Mouse (Mus musculus): ENCODE measurements at regions not wholly inside any gene's neighbourhood (a gene's known extent, or its start where the extent isn't known, plus 50 kb on each side); places are given as distances from the start of the nearest gene placed in this dataset.

DNA sequence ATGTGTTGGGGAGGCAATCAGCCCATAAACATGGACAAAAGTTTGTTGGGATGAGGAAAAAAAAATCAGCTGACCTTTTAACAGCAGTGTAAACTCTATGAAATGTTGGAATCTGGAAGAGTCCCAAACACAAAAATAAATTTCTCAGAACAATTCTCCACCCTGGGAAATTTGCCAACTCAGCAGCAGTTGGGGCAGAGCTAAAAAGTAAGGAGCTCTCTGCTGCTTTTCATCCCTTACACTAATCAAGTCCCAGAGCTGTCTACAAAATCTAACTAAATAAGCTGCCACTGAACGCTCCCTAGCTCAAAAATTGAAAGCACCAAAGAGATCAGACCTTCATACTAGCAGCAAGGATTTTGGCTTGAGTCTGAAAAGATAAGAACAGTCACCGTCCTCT is 176.6 kb upstream of the Egflam start:
- no peak for DNase-seq

DNA sequence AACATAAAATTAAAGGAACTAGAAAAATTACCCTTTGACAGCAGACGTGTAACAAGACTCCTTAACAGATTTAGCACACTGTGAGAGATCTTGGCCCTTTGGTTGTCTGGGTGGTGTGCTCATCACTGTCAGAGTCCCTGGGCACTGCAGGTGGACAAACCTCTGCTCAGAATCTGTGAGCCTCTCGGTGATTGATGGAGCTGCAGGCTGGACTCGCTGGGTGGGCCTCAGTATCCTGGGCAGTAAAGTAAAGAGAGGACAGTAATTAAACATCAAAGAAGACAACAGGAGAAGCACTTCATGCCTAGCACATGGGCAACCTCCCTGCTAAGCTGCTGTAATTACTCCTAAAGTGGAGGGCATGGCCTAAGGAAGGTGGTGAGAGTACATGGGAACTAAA is 180.2 kb upstream of the Egflam start:
- DNase-seq = no peak

DNA sequence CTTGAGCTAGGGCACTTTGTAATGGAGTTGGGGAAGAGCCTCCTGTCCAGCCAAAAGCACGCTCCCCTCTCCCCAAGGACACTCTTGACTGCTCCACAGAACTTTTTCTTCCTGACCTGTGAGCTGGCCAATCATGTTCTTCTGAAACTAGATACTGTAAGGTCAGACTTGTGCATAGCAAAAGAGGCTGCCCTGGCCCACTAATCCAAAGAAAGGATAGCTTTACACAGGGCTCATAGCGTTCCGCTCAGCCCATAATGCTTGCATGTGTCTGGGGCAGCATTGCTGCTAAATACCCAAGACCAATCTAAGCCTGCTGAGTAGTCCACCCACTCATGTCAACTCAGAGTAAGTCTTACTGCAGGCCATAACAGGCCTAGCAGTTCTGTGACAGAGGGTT is 189.0 kb upstream of the Egflam start:
- DNase-seq = no peak

DNA sequence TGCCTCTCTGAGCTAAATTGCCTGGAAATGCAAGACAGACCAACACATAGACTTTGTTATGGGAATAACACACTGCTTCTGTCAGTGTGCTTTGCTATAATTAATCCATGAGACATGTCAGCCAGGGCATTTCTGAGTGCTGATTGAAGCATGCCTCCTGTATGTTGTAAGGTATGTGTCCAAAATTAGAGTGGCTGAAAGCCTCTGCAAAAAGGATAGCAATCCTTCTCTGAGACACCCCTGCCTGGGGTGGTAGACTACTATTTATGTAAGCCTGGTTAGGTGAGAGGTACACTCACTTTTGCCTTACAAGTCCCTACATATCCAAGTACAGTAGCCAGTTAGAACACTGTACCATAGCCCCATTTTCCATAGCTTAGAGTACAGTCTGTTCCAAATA is 193.3 kb upstream of the Egflam start:
- no peak for DNase-seq

DNA sequence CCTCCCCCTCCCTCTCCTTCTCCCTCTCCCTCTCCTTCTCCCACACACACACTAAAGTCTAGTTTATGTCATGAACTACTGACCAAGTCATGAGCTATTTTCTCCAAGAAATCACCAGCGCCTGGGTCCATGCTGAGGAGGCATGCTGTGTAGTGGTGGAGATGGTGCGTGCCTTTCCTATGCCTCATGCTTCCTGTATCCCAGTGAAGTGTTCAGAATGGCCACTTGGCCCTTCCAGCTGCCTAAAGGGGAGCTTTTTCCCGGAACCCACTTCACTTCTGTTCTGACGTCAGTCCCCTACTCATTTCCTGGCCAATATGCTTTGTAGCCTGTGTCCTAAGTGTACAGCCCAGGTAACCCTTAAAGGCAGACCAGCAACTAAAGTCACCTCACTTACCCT is 199.1 kb upstream of the Egflam start:
- no peak for DNase-seq

DNA sequence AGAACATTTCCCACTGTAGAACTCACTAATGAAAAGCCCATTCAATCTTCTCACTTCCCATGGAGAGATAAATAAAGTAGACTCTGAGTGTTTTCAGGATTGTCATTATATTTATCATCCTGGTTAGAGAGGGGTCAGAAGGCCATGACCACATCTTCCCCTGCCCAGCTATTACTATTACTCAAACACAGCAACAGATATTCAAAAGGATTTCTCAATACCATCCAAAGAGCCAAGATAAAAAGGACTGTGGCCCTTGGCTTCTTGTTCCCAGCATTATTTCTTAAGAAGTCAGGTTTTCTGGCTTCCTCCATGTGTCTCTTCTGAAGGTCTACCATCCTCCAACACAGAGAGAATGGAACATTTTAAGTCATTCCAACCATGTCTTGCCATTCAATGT is 199.6 kb upstream of the Egflam start:
- DNase-seq = no peak

DNA sequence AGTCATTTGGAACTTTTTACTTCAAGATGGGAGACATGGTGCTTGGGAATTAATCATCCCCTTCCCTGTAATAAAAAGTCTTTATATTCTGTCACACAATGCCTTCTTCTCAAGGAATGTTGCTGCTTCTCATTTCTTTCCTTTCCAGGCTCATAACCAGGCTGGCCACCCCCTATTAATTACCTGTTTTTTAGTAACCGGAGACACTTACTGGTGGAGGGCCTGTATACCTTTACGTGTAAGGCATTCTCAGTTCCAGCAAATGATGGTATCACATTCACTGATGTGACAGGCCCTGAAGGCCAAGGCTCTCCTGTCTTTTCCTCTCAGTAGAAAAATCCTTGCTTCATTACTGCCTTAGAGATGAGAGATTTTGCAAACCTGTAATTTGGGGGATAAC is 203.3 kb upstream of the Egflam start:
- DNase-seq = no peak

DNA sequence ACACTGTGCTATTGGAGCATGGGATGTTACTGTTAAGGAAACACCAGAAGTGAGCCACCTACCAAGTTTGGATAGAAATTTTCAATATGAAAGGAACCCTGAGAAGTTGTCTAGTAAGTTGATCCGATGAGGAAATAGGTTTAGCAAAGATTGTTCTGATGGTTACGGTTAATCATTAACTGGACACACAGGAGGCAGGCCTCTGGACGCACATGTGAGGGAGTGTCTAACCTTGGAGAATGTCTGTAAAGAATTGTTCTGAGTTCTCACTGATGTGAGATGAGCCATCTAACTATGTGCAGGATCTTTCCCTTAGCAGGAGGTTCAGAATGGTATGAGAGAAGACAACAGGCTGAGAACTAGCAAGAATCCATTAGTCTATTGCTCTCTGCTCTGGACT is 205.8 kb upstream of the Gdnf start:
- DNase-seq = no peak

DNA sequence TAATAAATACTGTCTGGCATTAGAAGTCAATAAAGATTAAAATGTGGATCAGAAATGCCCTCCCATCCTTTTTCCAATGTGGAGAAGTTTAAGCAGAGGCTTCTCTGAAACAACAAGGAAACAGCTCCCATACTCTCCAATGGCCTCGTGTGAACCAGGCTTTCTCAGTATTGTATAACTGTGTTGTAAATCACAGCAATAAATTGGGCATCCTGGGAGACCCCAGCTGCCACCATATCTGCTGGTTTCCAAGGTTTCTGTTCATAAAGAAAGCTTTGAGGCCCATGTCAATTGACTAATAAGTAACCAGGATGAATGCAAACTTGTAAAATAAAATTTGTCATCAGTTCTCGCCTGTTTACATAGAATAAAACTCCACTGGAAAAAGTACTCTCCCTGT is 192.7 kb upstream of the Gdnf start:
- DNase-seq = no peak

DNA sequence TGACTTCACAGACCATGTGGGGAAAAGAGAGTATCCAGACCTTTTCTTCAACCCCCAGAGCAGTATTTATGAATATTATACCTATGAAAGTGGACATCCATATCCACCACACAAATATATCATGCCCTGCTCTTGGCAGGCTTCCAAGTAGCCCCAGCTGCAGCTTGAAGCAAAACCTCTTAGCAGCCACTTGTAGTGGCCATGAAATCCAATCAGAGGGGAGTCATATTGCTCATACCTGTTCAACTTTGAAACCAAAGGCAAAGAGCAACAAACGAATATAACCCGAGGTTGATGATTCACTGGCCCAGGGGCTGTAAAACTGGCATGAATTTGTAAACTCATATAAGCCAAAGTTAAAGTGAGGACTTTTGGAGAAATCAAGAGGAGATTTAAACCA is 187.6 kb upstream of the Gdnf start:
- DNase-seq = no peak

DNA sequence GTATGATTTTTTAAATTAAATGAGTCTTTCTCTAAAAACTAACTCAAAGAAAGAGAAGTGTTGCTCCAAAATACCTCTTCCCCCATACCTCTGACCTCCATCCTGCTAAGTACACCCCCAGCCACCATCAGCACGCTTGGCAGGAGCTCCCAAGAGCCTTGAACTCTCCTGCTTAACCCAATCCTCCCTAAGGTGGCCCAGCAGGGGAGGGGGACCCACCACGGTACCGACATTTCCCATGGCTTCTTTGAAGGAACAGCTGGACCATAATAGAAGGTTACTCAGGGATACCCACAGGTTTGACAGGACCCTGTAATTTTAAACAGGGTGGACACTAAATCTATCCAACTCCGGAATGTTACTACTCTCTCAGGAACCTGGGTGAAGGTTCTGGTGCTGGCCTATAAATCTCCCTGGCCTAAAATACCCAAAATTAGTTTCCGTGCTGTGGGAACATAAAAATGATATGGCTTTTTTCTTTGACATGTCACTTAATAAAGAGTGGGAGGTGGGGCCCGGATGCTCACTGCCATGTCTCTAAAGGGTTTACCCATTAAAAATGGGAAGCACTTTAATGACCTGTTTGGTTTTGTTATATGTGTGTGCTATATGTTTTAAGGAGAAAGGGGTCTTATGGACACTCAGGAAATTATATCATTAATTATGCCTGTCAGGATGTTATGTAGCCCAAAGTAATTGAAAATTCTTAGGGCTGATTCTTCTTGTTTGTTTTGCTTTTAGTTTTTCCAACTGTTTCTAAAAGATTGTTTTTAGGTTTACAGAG is 185.8 kb upstream of the Gdnf start:
- DNase-seq = no peak

DNA sequence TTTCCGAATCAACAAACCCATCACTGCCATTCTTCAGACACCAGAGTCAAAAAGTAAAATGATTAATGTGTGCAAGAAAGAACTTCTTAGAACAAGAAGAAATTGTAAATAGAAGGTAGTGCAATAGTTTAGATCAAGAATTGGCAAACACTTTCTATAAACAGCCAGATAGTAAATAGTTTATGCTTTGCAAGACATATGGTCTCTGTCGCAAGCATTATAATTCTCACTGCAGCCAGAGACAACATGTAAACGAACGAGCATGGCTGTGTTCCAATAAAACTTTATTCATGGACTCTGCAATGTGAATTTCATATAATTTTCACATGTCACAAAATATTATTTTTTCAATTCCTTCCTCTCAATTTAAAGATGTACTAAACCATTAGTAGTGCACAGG is 180.8 kb upstream of the Gdnf start:
- no peak for DNase-seq

DNA sequence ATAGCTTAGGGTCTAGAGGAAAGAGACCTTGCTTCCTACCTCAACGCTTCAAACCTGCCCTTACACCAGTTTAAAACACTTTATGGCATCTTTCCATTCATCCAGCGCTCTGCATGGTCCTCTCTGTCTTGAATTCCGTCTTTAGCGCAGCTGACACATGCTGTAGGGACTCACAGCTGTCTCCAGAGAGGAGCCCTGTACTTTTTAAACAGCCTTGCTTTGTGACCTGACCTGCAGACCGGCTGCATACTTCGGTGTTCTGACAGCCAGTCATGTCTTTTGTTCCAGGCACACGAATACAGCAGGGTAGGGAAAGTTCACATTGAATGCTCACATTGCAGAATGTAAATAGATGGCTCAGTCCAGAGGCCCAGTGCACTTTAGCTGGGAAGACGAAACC is 175.4 kb upstream of the Gdnf start:
- DNase-seq = no peak

DNA sequence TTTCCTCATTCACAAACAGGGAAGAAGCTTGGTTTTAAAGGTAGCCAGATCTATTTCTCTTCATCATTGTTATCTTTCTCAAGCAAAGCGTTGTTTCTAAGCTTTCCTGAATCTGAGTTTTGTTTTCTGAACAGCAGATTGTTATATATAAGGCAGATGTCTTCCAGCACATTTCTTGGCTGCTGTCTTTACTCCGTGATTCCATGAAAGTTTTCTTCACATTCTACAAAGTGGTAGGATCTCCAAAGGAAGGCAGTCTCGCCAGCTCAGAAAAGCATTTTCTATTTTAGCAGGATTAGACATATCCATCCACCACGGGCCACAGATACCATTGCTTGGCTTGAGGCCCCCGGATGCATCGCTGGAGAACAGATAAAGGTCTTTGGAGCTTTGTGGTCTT is 171.2 kb upstream of the Gdnf start:
- no peak for DNase-seq

DNA sequence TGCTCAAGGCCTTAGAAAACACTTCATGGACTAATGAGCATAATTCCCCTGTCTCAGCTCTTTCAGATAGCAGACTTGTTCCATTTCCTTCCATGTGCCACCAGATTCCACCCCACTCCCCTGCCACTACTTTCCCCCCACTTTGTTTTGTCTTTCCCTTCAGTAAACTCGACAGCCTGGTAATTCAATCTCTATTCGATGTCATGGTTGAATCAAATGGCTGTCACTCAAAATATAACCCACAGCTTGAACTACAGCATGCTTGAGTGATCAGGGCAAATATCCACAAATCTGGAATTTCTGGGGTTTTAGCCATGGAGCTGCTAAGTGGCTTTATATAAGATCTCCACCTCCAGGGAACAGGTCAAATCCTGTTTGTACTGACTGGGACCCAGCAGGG is 168.6 kb upstream of the Gdnf start:
- no peak for DNase-seq

DNA sequence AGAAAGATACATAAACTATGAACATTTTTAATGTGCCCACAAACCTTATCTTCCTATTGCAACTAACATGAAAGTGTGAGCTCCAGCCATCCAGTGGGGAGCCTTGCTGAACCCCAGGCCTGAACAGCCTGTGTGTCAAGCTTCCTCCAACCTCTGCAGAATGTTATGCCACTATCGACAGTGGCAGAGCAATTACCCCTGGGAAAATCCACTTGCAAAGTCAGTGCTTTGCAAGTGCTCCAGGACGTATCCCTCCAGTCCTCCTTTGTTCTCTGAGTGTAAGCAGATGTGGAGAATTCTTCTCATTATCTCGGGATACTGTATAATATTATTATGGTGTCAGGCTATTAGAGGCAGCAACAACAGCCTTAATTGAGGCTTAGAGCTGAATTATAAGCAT is 159.9 kb upstream of the Gdnf start:
- DNase-seq = no peak

DNA sequence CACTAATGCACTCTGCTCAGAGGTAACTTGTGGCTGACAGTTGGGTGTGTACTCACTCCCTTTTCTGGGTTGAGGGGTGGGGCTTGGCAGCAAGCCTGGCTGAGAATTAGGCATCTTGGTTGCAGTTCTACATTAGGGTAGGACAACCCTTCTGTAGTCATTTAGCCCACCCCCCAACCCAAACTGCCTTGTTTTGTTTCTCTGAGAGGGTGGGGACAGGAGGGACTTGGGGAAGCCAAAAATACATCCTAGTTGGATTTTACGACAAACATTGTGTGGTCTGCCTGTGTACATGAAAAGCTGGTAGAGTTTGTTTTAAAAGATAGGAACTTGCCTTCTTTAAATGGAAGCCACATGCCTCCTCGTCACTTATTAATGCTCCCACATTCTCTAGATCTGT is 146.8 kb upstream of the Gdnf start:
- DNase-seq = no peak

DNA sequence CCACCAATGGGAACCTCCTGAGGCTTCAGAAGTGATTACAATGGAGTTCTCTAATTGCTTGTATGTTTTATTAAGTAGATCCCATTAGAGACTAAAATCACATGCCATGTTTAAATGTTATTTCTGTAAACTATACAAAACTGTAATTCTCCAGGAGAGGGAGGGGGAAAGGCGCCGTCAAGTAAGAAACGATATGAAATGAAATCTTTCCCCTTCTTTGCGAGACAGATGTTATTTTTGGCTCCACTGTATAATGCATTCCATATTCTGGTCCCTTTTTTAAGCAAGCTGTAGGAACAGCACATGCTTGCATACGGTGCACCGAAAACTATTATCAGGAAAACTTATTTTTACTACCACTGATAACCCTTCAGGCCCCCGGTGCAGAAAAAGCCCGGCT is 141.0 kb upstream of the Gdnf start:
- no peak for DNase-seq

DNA sequence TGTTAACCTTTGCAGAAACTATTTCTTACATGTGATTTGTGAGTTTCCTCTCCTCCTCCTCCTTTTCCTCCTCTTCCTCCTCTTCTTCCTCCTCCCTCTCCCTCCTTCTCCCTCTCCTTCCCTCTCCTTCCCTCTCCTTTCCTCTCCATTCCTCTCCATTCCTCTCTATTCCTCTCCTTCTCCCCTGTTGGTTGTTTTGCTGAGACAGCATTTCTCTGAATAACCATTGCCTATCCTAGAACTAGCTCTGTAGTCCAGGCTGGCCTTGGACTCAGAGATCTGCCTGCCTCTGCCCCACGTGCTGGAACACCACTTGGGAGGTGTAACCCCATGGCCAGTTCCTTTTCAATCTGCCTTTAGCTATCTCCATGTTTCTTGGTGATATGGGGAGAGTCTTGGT is 133.7 kb upstream of the Gdnf start:
- DNase-seq = no peak

DNA sequence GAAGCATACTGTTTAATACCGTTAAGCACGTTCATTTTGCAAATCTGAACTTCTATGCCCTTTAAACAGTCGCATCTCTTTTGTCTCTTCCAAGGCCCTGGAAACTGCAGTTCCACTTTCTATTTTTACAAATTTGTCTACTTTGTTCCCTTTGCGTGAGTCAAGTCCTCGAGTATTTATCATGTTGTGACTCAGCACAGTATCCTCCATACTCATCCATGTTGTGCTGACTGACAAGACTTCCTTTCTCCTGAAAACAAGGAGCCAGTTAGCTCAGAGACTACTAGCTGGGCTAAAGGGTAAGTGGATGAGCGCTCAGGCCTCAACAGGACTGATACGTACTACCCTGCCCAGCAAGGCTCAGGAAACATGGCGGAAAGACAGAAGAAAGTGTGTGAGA is 131.9 kb upstream of the Gdnf start:
- DNase-seq = no peak

DNA sequence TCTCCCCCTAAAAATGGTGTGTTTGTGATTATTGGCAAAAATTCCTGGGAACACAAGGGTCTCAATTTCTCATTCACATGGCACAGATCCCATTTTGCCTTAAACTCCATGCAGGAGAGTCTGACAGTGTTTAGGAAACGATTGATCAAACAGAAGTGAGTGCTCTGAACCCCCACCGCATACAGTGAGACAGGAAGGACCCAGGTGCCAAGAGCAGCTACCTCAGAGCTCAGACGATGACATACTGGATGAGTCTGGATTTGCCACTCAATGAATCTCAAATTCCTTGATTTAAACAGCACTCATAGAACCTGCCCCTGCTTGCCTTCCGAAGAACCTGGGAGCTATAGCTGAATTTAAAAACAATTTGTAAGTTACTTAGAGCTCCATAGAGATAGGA is 129.6 kb upstream of the Gdnf start:
- DNase-seq = no peak

DNA sequence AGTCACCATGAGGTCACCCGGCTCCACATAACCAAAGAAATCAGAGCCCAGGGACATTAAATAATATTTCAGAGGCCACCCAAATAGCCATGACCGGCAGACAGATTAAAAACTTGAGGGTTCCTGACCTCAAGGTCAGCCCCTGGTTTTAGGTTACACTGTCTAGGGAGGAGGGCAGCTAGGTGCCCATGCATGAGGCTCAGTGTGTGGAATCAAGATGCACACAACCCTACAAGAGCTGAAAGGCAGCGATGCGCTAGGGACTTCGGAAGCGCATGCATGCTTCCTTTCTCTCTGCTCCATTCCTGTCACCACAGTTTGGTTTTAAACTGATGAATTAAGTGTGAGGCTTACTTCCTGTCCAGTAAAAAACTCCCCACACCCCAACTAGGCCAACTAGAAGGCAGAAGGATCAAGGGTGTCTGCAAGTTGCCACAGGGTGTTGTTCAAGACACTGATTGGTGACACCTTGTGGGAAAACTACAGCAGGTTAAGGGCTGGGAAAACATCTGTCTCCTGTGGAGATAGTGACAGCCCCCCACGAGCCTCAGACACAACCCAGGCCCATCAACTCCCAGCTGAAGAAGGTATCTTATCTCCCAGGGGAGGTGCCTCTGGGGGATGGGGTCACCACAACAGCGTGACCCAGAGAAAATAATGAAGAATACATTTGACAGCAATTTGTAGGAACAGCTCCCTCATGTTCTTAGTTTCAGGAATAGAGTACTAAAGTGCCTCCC is 127.2 kb upstream of the Gdnf start:
- no peak for DNase-seq

DNA sequence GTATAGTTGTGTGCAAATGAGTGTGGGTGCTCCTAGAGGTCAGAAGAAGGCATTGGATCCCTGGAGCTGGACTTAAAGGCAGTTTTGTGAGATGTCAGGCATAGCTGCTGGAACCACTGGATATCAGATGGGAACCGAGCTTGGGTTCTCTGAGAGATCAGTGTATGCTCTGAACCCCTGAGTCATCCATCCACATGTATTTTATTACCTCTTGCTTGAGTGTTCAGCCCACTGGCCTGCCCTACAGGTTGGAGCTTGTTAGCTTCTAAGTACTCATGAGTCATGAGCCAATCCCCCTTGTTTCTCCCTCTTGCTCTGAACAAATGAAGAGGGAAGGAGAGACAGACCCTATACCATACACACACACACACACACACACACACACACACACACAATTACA is 119.4 kb upstream of the Gdnf start:
- DNase-seq = no peak

DNA sequence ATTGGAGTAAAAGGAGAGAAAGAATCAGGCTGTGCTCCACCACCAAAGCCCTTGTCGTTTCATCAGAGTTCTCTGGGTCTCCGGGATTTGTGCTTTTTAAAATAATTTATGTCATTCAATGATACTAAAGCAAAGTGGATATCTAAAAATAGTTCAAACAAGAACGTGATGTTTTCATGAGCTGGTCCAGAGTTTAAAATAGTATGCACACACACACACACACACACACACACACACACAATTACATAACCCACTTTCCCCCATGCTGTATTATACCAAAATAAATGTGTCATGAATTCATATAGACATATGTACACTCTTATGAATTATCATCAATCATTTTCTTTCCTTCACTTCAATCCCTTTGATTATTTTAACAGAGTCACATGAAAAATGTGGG is 118.5 kb upstream of the Gdnf start:
- DNase-seq = no peak

DNA sequence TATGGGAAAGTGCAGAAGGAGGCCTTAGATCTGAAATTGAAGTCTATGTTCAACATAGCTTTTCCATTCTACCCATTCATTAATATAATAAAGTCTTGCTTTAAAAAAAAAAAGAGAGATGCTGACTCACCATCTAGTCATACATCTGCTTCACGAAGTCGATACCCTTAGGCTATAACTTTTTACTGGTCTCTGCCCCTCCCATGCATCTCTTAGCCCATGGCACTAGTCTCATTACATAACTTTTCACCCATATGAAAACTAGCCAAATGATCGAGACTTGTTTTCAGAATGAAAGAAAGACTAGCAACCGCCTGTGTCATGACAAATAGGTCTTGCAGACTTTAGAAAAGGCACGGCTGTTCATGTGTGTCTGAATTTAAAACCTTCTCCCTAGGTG is 116.6 kb upstream of the Gdnf start:
- DNase-seq = no peak

All from thymus, postnatal 4 days (tissue).